Mouse (Mus musculus) layer of hippocampus, postnatal 25 days (tissue): ENCODE data around the gene Naxd. TPM values are rescaled to one million over a fixed set of nuclear protein-coding genes. Genes with fewer than 3 reads are reported as not detected.
"Not testable (repeated sequence)": the region's sequence is repeated elsewhere in the genome, so short reads cannot be mapped to it uniquely, and the experiment has no call there.

Source experiments
- DNase-seq, 2 experiments: peaks; one replicate each; pipeline ENCODE4 v3.0.0; 2022; ENCODE audit warnings: mixed read lengths in 2 of 2, low spot score in 1 of 2; ENCODE audit errors: extremely low spot score in 1 of 2
- total RNA-seq, 2 experiments: library from RNA; stranded (reverse); gene quantifications; 2 replicates each; pipeline ENCODE4 v1.2.3; 2021

Naxd gene
- total RNA-seq, 2 experiments from 2014 or later: 60.1 to 64.2 TPM

GRCm38 (mm10) chr8:11506802-11507201 is 9.5 kb downstream of the Naxd start:
- DNase-seq: peak in 1 of 2 experiments; percentile 65

- no peak for DNase-seq
Measured at GRCm38 (mm10) chr8:11508880-11509279, 11.6 kb downstream of the Naxd start.

- DNase-seq: no peak
Measured at GRCm38 (mm10) chr8:11510971-11511370, 13.7 kb downstream of the Naxd start.

GRCm38 (mm10) chr8:11512711-11513110 is 15.4 kb downstream of the Naxd start:
- no peak for DNase-seq

- DNase-seq: no peak
Measured at GRCm38 (mm10) chr8:11513247-11513646, 15.9 kb downstream of the Naxd start.

- no peak for DNase-seq
Measured at GRCm38 (mm10) chr8:11516292-11516691, 19.0 kb downstream of the Naxd start.

GRCm38 (mm10) chr8:11517366-11518055 is 20.2 kb downstream of the Naxd start:
- no peak for DNase-seq

- no peak for DNase-seq
Measured at GRCm38 (mm10) chr8:11518056-11518396, 20.7 kb downstream of the Naxd start.

GRCm38 (mm10) chr8:11518676-11519075 is 21.4 kb downstream of the Naxd start:
- no peak for DNase-seq

GRCm38 (mm10) chr8:11523331-11523730 is 26.0 kb downstream of the Naxd start:
- no peak for DNase-seq

GRCm38 (mm10) chr8:11530155-11530770 is 33.0 kb downstream of the Naxd start:
- DNase-seq: no peak

GRCm38 (mm10) chr8:11530849-11531248 is 33.5 kb downstream of the Naxd start:
- no peak for DNase-seq

GRCm38 (mm10) chr8:11534494-11534893 is 37.2 kb downstream of the Naxd start:
- DNase-seq: no peak

GRCm38 (mm10) chr8:11539049-11539448 is 41.7 kb downstream of the Naxd start:
- no peak for DNase-seq

GRCm38 (mm10) chr8:11540182-11540581 is 42.9 kb downstream of the Naxd start:
- no peak for DNase-seq

- DNase-seq: no peak
Measured at GRCm38 (mm10) chr8:11542031-11542430, 44.7 kb downstream of the Naxd start.

GRCm38 (mm10) chr8:11542866-11543265 is 45.6 kb downstream of the Naxd start:
- DNase-seq: no peak

GRCm38 (mm10) chr8:11544386-11544785 is 47.1 kb downstream of the Naxd start:
- peak in 1 of 2 experiments; percentile 65 for DNase-seq

GRCm38 (mm10) chr8:11547063-11547462 is 49.8 kb downstream of the Naxd start:
- no peak for DNase-seq

- peak; percentile 23 to 40 for DNase-seq
Measured at GRCm38 (mm10) chr8:11549706-11550105, 52.4 kb downstream of the Naxd start.

GRCm38 (mm10) chr8:11550281-11550948 is 53.1 kb downstream of the Naxd start, which contains the start of gene Cars2:
Cars2 (minus strand) TSS chr8:11550783.
- DNase-seq: peak; percentile 68 to 85

- DNase-seq: not testable (repeated sequence)
Measured at GRCm38 (mm10) chr8:11551497-11551896, 54.2 kb downstream of the Naxd start.
